Mouse (Mus musculus) kidney, embryonic 16.5 days (tissue): ENCODE results near the gene D630023F18Rik. TPM values are rescaled to one million over a fixed set of nuclear protein-coding genes. Genes with fewer than 3 reads are reported as not detected.

Experiments used
- ATAC-seq: fragments of 200-750 bp; cut with Nextera tagmentation; 2 replicates; pipeline ENCODE4 v1.8.0; 2017; ENCODE audit warnings: moderate TSS enrichment; ENCODE audit not compliant: low FRiP score, low TSS enrichment
- H3K27ac ChIP-seq: fragments of 300-500 bp; sonication (generic); 2 replicates; pipeline ENCODE4 v1.5.1; 2014; ENCODE audit warnings: low read length
- H3K27me3 ChIP-seq: fragments of 300-500 bp; sonication (generic); 2 replicates; pipeline ENCODE4 v1.6.1; 2014; ENCODE audit warnings: low read length, control low read depth, mixed read lengths; ENCODE audit not compliant: insufficient read depth
- H3K36me3 ChIP-seq: fragments of 300-500 bp; sonication (generic); 2 replicates; pipeline ENCODE4 v1.6.1; 2014; ENCODE audit warnings: low read length, control low read depth, mixed read lengths; ENCODE audit not compliant: insufficient read depth
- H3K4me1 ChIP-seq: fragments of 300-500 bp; sonication (generic); 2 replicates; pipeline ENCODE4 v1.6.1; 2014; ENCODE audit warnings: low read length, control low read depth, mixed read lengths; ENCODE audit not compliant: insufficient read depth
- H3K4me2 ChIP-seq: fragments of 300-500 bp; sonication (generic); replicated peaks from 2 replicates; pipeline ENCODE4 v1.6.1; 2014; ENCODE audit warnings: low read depth, low read length
- H3K4me3 ChIP-seq: fragments of 300-500 bp; sonication (generic); 2 replicates; pipeline ENCODE4 v1.5.1; 2014; ENCODE audit warnings: mild to moderate bottlenecking, low read length
- H3K9ac ChIP-seq: fragments of 300-500 bp; sonication (generic); replicated peaks from 2 replicates; pipeline ENCODE4 v1.6.1; 2014; ENCODE audit warnings: low read length
- H3K9me3 ChIP-seq: fragments of 300-500 bp; sonication (generic); 2 replicates; pipeline ENCODE4 v1.6.1; 2016; ENCODE audit warnings: low read length, control low read depth
- WGBS: fragments of 180-500 bp; shearing (Covaris S2); extraction: QIAGEN DNeasy Blood & Tissue Kit; methylation state at CpG from one replicate; pipeline ENCODE4 v1.1.7; 2014; 5-methylcytosine and 5-hydroxymethylcytosine counted together
- polyA plus RNA-seq: library from polyadenylated mRNA; unstranded; fragments of >200 nt; fragmentation: Nextera tagmentation; extraction: Ambion mirVana; gene quantifications from 2 replicates; pipeline ENCODE4 v1.2.1, GENCODE M21; 2015

D630023F18Rik gene
- polyA plus RNA-seq, 1 experiment from 2014 or later, result 2.0 TPM

DNA sequence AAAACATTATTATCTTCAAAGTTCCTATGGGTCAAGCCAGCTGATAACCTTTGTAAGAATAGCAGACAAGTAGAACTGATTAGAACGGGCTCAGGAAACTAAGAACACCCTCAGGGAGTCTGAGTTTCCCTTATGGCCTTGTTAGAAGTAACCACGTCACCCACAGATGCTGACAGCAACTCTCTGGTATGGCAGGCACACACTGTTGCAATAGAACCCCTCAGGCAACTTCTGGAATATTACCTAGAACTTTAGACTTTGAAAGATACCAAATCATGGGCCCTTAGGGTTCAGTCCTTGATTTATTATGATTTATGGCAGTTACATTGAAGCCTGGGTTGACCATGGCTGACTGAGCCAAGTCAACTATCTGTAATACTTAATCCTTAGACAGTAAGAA lies 23.6 kb upstream of the D630023F18Rik start:
- no peak overlapping the region for H3K27ac ChIP-seq
- H3K4me1 ChIP-seq, result no peaks in the 10 kb centered on the region
- no peaks in the 10 kb centered on the region for H3K27me3 ChIP-seq
- no peak overlapping the region for H3K9ac ChIP-seq
- peaks cover 5% of the 10 kb centered on the region for H3K9me3 ChIP-seq
- H3K4me2 ChIP-seq, result no peak overlapping the region
- no peak overlapping the region for H3K4me3 ChIP-seq
- 57% methylated on average over 2 of the region's 2 CpGs for WGBS
- no peak for ATAC-seq
- no peaks in the 10 kb centered on the region for H3K36me3 ChIP-seq

DNA sequence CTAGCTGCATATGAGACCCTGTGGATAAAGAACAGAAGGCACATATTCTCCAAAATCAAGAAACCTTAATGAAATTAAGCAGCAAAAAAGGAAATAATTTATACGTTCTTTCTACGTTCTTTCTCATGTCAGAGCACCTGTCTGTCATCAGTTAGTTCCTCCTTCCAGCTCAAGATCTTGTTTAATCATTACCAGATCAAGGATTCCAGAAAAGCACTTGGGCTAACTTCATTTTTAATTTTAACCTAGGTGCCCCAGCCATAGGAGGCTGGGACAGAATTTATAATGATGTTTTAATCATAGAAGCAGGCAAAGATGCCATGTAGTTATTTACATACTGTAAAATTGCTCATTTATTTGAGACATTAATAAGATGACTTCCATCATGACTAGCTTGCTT lies 21.8 kb upstream of the D630023F18Rik start:
- H3K9ac ChIP-seq, result no peak overlapping the region
- no peak overlapping the region for H3K4me2 ChIP-seq
- WGBS, result 67% methylated on average over 2 of the region's 2 CpGs
- H3K27me3 ChIP-seq, result no peaks in the 10 kb centered on the region
- no peak overlapping the region for H3K27ac ChIP-seq
- ATAC-seq, result no peak
- peaks cover 5% of the 10 kb centered on the region for H3K9me3 ChIP-seq
- no peaks in the 10 kb centered on the region for H3K36me3 ChIP-seq
- H3K4me1 ChIP-seq, result no peaks in the 10 kb centered on the region
- H3K4me3 ChIP-seq, result no peak overlapping the region

DNA sequence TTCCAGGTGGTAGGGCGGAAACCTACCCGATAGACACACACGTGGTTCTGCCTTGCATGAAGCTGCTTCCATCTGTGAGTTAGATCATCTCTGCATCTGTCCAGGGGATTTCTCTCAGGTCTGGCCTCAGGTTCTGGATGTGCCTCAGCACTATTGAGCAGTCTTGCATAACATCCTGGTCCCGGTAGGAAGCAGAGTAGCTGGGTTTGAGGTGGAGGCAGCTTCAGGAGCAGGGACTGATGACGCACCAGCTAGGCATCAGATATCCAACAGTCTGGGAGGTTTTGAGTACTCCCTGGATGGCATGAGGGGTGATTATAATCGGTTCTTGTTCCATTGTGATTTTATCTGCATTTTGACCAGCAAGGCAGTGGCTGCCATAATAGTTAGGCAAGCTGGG lies 14.5 kb upstream of the D630023F18Rik start:
- Histone ChIP-seq H3K9me3 (peaks cover 5% of the 10 kb centered on the region), H3K4me1 (no peaks in the 10 kb centered on the region), H3K27ac (no peak overlapping the region), H3K4me2 (no peak overlapping the region), H3K9ac (no peak overlapping the region), H3K27me3 (no peaks in the 10 kb centered on the region), H3K36me3 (no peaks in the 10 kb centered on the region), H3K4me3 (no peak overlapping the region)
- WGBS, result 65% methylated on average over 6 of the region's 6 CpGs
- no peak for ATAC-seq

DNA sequence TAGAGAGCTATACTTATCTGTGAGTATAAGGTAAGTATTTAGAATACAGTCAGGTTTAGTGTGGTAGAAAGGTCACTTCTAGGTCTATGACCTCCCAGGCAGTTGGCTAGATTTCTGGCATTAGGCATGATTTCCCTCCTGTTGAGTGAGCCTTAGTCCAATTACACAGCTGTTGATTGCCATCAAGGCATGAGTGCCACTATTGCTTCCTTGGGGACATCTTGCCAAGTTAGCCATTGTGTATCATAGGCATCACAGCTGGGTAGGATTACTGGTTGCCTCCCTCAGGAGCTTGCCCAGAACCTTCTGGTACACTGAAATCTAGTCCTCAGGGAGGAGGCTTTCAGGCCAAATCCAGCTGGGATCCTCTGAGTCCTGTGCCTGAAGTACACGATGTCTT lies 9.8 kb upstream of the D630023F18Rik start:
- Histone ChIP-seq H3K4me3 (no peak overlapping the region), H3K4me2 (no peak overlapping the region), H3K27ac (no peak overlapping the region), H3K9ac (no peak overlapping the region), H3K4me1 (peaks cover 3% of the 10 kb centered on the region; the same call in 1 of the 2 replicates), H3K9me3 (no peaks in the 10 kb centered on the region), H3K36me3 (no peaks in the 10 kb centered on the region), H3K27me3 (no peaks in the 10 kb centered on the region)
- no peak for ATAC-seq
- WGBS, result 93% methylated on average over 1 of the region's 1 CpGs

DNA sequence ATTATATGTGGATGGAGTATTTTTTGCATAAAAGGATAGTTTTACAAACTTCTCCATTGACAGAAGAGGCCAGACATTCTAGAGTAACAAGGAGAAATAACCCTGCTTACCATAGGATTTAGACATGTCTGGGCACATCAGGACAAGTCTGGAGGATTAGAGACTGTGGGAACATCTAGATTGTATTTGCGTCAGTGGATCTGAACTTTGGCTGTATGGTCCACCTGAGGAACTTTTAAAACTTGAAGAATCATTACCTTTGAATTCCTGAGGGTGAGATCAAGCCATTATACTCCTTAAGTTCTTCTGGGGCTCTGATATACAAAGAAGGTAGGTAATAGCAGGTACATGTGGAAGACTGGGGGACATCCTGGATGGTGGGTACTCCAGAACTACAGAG lies 8.7 kb upstream of the D630023F18Rik start:
- Histone ChIP-seq H3K27ac (no peak overlapping the region), H3K27me3 (no peaks in the 10 kb centered on the region), H3K9ac (no peak overlapping the region), H3K4me2 (no peak overlapping the region), H3K9me3 (no peaks in the 10 kb centered on the region), H3K36me3 (no peaks in the 10 kb centered on the region), H3K4me3 (no peak overlapping the region), H3K4me1 (peaks cover 3% of the 10 kb centered on the region; the same call in 1 of the 2 replicates)
- 93% methylated on average over 1 of the region's 1 CpGs for WGBS
- ATAC-seq, result no peak

DNA sequence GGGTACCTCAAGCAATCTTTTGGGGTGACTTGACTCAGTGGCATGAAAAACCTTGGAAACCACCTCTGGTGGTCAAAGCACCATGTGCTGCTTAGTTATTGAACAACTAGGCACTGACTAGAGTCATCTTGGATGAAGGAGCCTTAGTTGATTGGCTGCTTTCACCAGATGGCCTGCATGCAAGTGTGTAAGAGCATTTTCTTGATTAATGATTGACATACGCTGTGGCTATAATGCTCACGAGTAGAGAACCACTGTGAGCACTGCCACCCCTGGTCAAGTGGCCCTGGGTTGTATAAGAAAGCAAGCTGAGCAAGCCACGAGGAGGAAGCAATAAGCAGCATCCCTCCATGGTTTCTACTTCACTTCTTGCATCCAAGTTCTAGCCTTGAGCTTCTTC lies 7.2 kb upstream of the D630023F18Rik start:
- WGBS, result 72% methylated on average over 3 of the region's 3 CpGs
- Histone ChIP-seq H3K4me2 (no peak overlapping the region), H3K27me3 (no peaks in the 10 kb centered on the region), H3K36me3 (no peaks in the 10 kb centered on the region), H3K4me3 (no peak overlapping the region), H3K4me1 (peaks cover 3% of the 10 kb centered on the region; the same call in 1 of the 2 replicates), H3K9me3 (no peaks in the 10 kb centered on the region), H3K27ac (peak overlapping the region; percentile 26; the same call in 1 of the 2 replicates), H3K9ac (no peak overlapping the region)
- ATAC-seq, result peak; percentile 79; the same call in 1 of the 2 replicates

DNA sequence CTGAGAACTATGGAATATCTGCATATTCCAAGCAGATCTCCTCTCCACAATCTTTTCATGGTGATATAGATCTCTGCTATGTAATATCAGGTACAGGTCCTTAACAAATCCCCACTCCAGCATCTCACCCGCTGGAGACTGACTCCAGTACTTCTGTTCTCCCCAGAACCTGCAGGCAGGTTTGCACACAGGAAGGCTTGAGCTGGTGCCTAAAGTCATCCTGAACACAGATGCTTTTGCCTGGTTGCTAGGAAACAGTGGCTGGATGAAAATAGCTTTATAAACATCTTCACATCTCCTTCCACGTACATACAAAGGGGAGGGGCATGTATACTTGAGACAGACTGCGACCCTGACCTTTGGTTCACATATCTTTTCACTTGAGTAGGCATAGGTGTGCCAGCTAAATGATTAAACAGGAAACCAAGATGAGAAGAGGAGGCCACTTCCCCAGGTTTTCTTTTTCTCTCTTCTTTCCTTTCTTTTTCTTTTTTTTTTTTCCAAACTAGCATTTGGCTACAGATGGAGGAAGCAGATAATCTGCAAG lies 6.7 kb upstream of the D630023F18Rik start:
- H3K9ac ChIP-seq, result no peak overlapping the region
- peaks cover 3% of the 10 kb centered on the region; the same call in 1 of the 2 replicates for H3K4me1 ChIP-seq
- no peaks in the 10 kb centered on the region for H3K27me3 ChIP-seq
- H3K27ac ChIP-seq, result peak overlapping the region; percentile 26; the same call in 1 of the 2 replicates
- H3K36me3 ChIP-seq, result no peaks in the 10 kb centered on the region
- no peaks in the 10 kb centered on the region for H3K9me3 ChIP-seq
- H3K4me2 ChIP-seq, result no peak overlapping the region
- WGBS, result 63% methylated on average over 3 of the region's 3 CpGs
- 0 out of 2 replicates have a peak, but pooled peaks have one; percentile 23 for ATAC-seq
- no peak overlapping the region for H3K4me3 ChIP-seq

DNA sequence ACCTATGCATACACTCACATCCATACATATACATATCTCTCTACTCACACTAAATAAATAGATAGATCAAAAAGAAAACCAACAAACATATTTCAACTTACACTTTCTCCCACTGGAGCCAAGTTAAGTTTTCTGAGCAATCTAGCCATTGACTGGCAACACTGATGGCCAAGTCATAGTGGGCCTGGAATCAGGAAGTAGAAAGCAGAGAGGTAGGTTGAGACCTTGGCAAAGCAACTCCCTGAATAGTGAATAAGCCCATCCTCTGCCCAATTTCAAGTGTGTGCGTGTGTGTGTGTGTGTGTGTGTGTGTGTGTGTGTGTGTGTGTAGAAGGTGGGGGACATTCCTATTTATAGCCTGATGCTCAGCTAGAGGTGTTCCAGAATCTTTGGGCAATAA lies 3.6 kb downstream of the D630023F18Rik start, which contains the start of gene Gm28845:
TSS of gene Gm28845 (minus strand) at position 121 of the 400 bp plus-strand sequence.
- H3K4me1 ChIP-seq, result no peaks in the 10 kb centered on the region; the same call in 1 of the 2 replicates
- H3K4me3 ChIP-seq, result no peak within 1 kb of the TSS
- H3K9me3 ChIP-seq, result no peaks in the 10 kb centered on the region
- peak within 1 kb of the TSS; percentile 57 for H3K27ac ChIP-seq
- no peak within 1 kb of the TSS for H3K4me2 ChIP-seq
- H3K9ac ChIP-seq, result no peak within 1 kb of the TSS
- H3K27me3 ChIP-seq, result no peaks in the 10 kb centered on the region
- no peaks in the 10 kb centered on the region for H3K36me3 ChIP-seq
- ATAC-seq, result no peak
- 91% methylated on average over 1 of the region's 1 CpGs for WGBS

DNA sequence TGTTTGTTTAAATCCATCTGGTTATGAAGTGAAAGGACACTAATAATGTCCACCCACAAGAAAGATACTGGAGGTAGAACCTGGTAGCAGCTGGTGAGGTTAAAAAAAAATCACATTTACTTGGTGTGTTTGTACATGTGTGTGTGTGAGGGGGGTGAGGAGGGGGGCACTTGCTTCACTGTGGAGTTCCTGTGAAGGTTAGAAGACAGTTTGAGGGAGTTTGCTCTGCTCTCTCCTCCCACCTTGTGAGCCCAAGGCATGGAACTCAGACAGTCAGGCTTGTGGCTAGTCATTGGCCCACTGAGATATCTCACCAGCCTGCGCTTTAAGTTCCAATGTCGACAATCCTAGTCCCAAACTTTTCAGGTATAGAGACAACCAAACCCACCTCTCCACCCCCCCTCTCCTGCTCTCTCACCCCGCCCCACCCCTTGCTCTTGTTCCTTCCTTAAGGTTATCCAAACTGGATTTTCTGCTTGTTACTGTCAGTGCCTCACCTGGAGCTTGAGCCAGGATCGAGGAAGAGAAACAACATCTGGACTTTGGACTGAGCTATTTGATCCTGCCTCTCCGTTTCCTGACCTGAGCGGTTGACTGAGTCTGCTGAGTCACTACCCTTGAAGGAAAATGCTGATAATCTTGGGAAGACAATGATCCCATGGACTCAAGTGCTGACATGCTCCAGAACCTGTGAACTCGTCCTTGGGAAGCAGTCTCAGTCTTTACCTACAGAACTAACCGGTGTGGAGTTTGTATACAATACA lies 4.7 kb downstream of the D630023F18Rik start:
- no peaks in the 10 kb centered on the region for H3K27me3 ChIP-seq
- no peak overlapping the region for H3K9ac ChIP-seq
- H3K9me3 ChIP-seq, result no peaks in the 10 kb centered on the region
- ATAC-seq, result peak; percentile 63
- H3K4me2 ChIP-seq, result no peak overlapping the region
- H3K27ac ChIP-seq, result peak overlapping the region; percentile 57
- H3K4me1 ChIP-seq, result no peaks in the 10 kb centered on the region; the same call in none of the 2 replicates
- WGBS, result 48% methylated on average over 8 of the region's 8 CpGs
- H3K36me3 ChIP-seq, result no peaks in the 10 kb centered on the region
- H3K4me3 ChIP-seq, result no peak overlapping the region
